In the genomic region with DNA sequence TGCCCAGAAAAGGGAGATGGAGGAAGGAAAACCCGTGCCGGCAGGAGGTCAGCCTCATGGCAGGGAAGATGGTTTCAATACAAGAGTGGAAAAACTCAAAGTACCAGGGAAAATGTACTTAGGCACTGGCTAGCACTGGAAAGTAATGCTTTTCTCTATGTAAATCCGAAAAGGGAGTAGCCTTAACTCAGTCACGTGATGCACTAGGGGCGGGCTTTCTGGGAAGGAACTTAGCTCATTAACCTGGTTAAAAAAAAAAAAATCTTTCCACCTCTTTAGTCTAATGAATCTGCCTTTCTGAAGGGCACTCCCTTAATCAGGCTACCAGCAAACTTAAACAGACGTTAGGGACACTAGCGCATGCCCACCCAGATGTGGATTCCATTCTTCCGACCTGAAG, we compare ENCODE assay signal across 24 mouse cellular contexts.
A peak's percentile ranks its signal among the peaks of the same experiment; 100 is the strongest.
DNase-seq lines count a peak whose midpoint lies in the region; ATAC-seq and TF ChIP-seq lines count a peak whose summit lies in the region.
"Had no signal": no experiment of that assay in that cellular context is flagged by ENCODE, and none has a peak within 500 bp of the region (broad histone marks: within the 10 kb centered on the region; RNA-seq: fewer than 3 reads in every experiment).

No protein-coding gene starts in this region.

- H3K27me3 ChIP-seq in midbrain, embryonic 11.5 days (ENCODE audit: control insufficient read depth, insufficient read depth, low read length), result no peaks in the 10 kb centered on the region
- no peaks in the 10 kb centered on the region for H3K27me3 ChIP-seq in midbrain, embryonic 10.5 days (ENCODE audit: low read depth, poor library complexity, severe bottlenecking)
- H3K27me3 ChIP-seq in limb, embryonic 14.5 days (ENCODE audit: control insufficient read depth, insufficient read depth, low read length), result no peaks in the 10 kb centered on the region
- H3K27me3 ChIP-seq: CH12.LX; forebrain, embryonic 13.5 days; heart, embryonic 13.5 days; hindbrain, embryonic 12.5 days; hindbrain, embryonic 15.5 days; intestine, embryonic 15.5 days had no signal

- TF ChIP-seq POLR2A in limb, embryonic 14.5 days (IDR thresholded peaks at IDR 0.05; ENCODE audit: borderline replicate concordance, extremely low read depth, insufficient read depth, insufficient read length), result no peak

- no peak overlapping the region for H3K9ac ChIP-seq in midbrain, embryonic 11.5 days (ENCODE audit: low read length)
- no peak overlapping the region for H3K9ac ChIP-seq in limb, embryonic 14.5 days (ENCODE audit: low read depth, low read length, severe bottlenecking)
- H3K9ac ChIP-seq: forebrain, embryonic 13.5 days; heart, embryonic 13.5 days; hindbrain, embryonic 12.5 days; hindbrain, embryonic 15.5 days; intestine, embryonic 15.5 days had no signal

- no peak overlapping the region for H3K4me3 ChIP-seq in midbrain, embryonic 11.5 days (ENCODE audit: low read depth, low read length)
- H3K4me3 ChIP-seq in midbrain, embryonic 10.5 days, result no peak overlapping the region
- no peak overlapping the region for H3K4me3 ChIP-seq in limb, embryonic 14.5 days (replicated peaks; ENCODE audit: low read length)
- H3K4me3 ChIP-seq: forebrain, embryonic 10.5 days; forebrain, embryonic 13.5 days; heart, adult 2 months; heart, embryonic 10.5 days; heart, embryonic 13.5 days; hindbrain, embryonic 12.5 days; hindbrain, embryonic 15.5 days; intestine, embryonic 15.5 days had no signal

- H3K27ac ChIP-seq in midbrain, embryonic 11.5 days (ENCODE audit: low read depth, low read length), result no peak overlapping the region
- H3K27ac ChIP-seq in midbrain, embryonic 10.5 days (replicated peaks), result no peak overlapping the region
- H3K27ac ChIP-seq in limb, embryonic 14.5 days (replicated peaks; ENCODE audit: low read depth, low read length), result no peak overlapping the region
- H3K27ac ChIP-seq: forebrain, embryonic 10.5 days; forebrain, embryonic 13.5 days; heart, adult 2 months; heart, embryonic 10.5 days; heart, embryonic 13.5 days; hindbrain, embryonic 12.5 days; hindbrain, embryonic 15.5 days; intestine, embryonic 15.5 days had no signal

- WGBS in midbrain, embryonic 11.5 days, result 86% methylated on average over 8 of the region's 8 CpGs
- 83% methylated on average over 8 of the region's 8 CpGs for WGBS in midbrain, embryonic 10.5 days
- 51% methylated on average over 8 of the region's 8 CpGs for WGBS in limb, embryonic 14.5 days

- peak; percentile 14 to 22 for DNase-seq in cerebellum, postnatal 10 days
- no peak for DNase-seq in cerebellum, postnatal 25 days
- peak; percentile 26 for DNase-seq in midbrain, embryonic 11.5 days (ENCODE audit: low spot score, missing footprints)
- no peak for DNase-seq in midbrain, embryonic 10.5 days (ENCODE audit: low spot score)
- DNase-seq in NIH3T3 (ENCODE audit: low read depth), result peak; percentile 8
- DNase-seq in limb, embryonic 14.5 days (ENCODE audit: low spot score), result peak; percentile 30
- DNase-seq in kidney, adult 11 months, result no peak
- DNase-seq in urinary bladder, adult 2 months (ENCODE audit: low spot score), result no peak
- DNase-seq: adrenal gland, postnatal 10 days; adrenal gland, postnatal 36 days; cerebellum, adult 18-20 months; cerebellum, adult 9-11 months; gastrocnemius, postnatal 10 days; gastrocnemius, postnatal 36 days; heart, adult 2 months had no signal

- H3K4me2 ChIP-seq in midbrain, embryonic 11.5 days, result no peak overlapping the region
- H3K4me2 ChIP-seq in limb, embryonic 14.5 days (replicated peaks; ENCODE audit: low read depth, low read length, severe bottlenecking), result no peak overlapping the region
- H3K4me2 ChIP-seq: forebrain, embryonic 13.5 days; heart, embryonic 13.5 days; hindbrain, embryonic 12.5 days; hindbrain, embryonic 15.5 days; intestine, embryonic 15.5 days had no signal

- ATAC-seq in midbrain, embryonic 11.5 days (ENCODE audit: low FRiP score), result no peak
- ATAC-seq in limb, embryonic 14.5 days (ENCODE audit: low FRiP score, low read depth), result no peak
- ATAC-seq: forebrain, embryonic 13.5 days; forebrain, embryonic 16.5 days; intestine, embryonic 15.5 days had no signal

- no peaks in the 10 kb centered on the region for H3K36me3 ChIP-seq in midbrain, embryonic 11.5 days (ENCODE audit: control insufficient read depth, insufficient read depth, low read length)
- H3K36me3 ChIP-seq in midbrain, embryonic 10.5 days, result no peaks in the 10 kb centered on the region
- H3K36me3 ChIP-seq in limb, embryonic 14.5 days (ENCODE audit: control insufficient read depth, insufficient read depth, low read length), result no peaks in the 10 kb centered on the region
- H3K36me3 ChIP-seq: forebrain, embryonic 10.5 days; heart, embryonic 10.5 days; heart, embryonic 13.5 days; hindbrain, embryonic 12.5 days; hindbrain, embryonic 15.5 days; intestine, embryonic 15.5 days had no signal

- no peaks in the 10 kb centered on the region for H3K9me3 ChIP-seq in midbrain, embryonic 11.5 days (ENCODE audit: control insufficient read depth, low read length)
- no peaks in the 10 kb centered on the region for H3K9me3 ChIP-seq in midbrain, embryonic 10.5 days (replicated peaks)
- no peaks in the 10 kb centered on the region for H3K9me3 ChIP-seq in limb, embryonic 14.5 days (ENCODE audit: control insufficient read depth, low read length)
- H3K9me3 ChIP-seq: forebrain, embryonic 10.5 days; forebrain, embryonic 13.5 days; heart, embryonic 10.5 days; heart, embryonic 13.5 days; hindbrain, embryonic 12.5 days; hindbrain, embryonic 15.5 days; intestine, embryonic 15.5 days had no signal

- H3K4me1 ChIP-seq in midbrain, embryonic 11.5 days (ENCODE audit: control insufficient read depth, insufficient read depth, low read length), result no peaks in the 10 kb centered on the region
- no peaks in the 10 kb centered on the region for H3K4me1 ChIP-seq in midbrain, embryonic 10.5 days
- H3K4me1 ChIP-seq in limb, embryonic 14.5 days (ENCODE audit: control insufficient read depth, insufficient read depth, low read length), result peaks cover 9% of the 10 kb centered on the region
- H3K4me1 ChIP-seq: forebrain, embryonic 10.5 days; forebrain, embryonic 13.5 days; heart, embryonic 10.5 days; heart, embryonic 13.5 days; hindbrain, embryonic 12.5 days; hindbrain, embryonic 15.5 days; intestine, embryonic 15.5 days had no signal

Comparison
In these comparisons a context has a peak if more than half of its experiments do, and no peak if none do; other contexts are left out.
1. DNase-seq: peak in cerebellum, postnatal 10 days (2 of 2), midbrain, embryonic 11.5 days (single experiment), NIH3T3 (single experiment) and limb, embryonic 14.5 days (single experiment); none in cerebellum, postnatal 25 days (0 of 2), midbrain, embryonic 10.5 days (single experiment), kidney, adult 11 months (single experiment) and urinary bladder, adult 2 months (single experiment).